Mouse (Mus musculus): Measurements from ENCODE around the gene Spata20.

Spata20 gene

DNA sequence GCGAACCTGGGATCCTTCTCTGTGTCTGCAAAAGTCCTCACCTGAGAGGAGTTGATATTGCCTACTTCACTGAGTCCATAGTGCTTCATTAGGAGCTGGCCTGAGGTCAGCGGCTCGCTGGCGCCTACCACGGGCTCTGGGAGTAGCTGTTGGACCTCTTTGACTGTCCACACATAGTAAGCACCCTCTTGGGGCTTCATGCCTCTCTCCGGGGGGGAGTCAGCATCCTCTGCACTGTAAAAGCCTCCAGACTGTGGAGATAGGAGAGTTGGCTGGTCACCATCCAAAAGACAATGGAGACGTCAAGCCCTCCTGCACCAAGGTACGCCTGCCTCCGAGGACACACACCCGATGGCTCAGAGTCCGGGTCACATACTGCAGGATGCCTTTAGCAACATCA is 3.2 kb downstream of the Spata20 start:
- DNase-seq (ENCODE audit: low read depth, low spot score), result no peak

DNA sequence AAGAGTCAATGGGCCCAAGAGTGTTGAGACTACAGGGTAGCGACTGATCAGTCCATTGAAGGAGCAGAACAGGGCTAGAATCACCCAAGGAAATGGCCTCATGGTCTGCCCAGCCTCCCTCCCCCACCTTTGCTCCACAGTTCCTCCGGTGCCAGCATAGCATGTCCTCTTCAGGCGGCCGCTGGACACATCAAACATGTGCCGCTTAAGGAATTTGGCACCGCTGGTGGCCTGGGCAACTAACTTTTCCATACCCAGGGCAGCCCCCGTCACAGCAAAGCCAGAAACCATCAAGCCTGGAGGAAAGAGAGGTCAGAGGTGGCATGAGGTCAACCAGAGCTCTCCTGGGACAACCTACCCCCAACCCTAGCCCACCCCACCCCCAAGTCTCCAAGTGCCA is 4.0 kb downstream of the Spata20 start:
- no peak for DNase-seq (ENCODE audit: low read depth, low spot score)

DNA sequence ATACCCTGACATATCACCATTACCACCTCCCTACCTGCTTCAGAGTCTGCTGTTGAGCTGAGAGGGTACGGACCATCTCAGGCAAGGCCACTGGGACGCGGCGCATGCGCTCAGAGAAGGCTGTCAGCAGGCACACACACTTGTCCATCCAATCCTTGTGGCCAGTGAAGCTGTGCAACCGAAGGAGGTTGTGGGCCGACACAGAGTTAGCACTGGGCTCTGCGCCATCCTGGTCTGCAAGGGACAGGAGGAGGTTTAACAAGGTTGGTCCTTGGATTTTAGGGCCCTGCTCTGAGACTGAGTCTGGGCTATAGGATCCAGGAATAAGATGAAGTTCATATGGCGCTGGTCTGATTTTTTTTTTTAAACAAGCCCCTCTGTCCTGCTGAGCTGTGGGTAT is 5.6 kb downstream of the Spata20 start:
- no peak for DNase-seq (ENCODE audit: low read depth, low spot score)

DNA sequence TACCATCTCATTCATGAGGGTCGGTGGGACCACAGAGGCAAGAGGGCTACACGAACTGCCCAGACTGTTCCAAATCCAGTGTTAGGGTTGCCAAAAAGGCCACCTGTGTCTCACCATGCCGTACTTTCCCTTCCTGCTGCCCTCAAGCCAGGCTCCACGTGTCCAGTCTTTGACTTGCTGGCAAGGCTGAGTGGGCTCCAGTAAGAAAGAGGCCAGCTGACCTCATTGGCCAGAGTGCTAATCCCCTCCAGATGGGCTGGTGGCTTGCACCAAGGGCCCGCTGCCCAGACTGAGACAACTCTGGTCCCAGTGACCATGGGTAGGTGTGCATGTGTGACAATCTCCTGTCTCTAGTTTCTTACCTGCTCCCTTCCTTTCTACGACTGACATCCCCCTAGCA is 8.3 kb downstream of the Spata20 start:
- DNase-seq (ENCODE audit: low read depth, low spot score), result no peak

DNA sequence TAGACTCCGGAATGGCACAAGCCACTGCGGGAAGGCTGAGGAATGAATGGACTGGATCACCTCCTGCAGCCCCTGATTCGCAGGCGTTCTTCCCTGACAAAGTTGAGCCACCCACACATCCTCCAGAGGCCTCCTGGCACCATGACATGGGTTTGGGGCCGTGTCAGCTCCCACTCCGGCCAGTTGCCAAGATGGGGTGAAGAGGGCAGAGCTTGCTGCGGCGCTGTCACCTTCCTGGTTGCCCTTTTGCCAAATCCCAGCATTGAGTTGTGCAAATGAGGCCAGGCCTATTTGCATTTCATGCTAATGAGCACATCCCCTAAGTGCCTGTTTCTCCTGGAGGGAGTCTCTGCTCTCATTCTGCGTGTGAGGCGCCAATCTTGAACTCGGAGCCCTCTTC is 10.3 kb downstream of the Spata20 start:
- DNase-seq (ENCODE audit: low read depth, low spot score), result no peak

DNA sequence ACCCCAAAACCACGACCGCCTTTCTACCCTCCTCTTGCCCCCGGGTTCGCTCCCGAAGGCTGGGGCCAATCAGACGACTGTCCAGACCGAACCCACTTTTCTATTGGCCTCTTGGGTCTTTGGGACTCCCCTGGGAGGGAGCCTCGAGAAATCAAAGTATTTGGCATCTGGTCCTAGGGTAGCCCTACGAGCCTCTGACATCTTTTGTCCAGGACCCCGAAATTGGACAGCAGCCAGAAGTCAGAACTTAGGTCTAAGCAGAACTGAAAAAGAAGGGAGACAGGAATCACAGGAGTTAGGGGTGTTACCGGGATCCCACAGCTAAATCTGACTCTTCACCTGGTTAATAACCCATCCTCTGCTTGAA is 11.5 kb downstream of the Spata20 start:
- DNase-seq (ENCODE audit: low read depth, low spot score), result no peak

DNA sequence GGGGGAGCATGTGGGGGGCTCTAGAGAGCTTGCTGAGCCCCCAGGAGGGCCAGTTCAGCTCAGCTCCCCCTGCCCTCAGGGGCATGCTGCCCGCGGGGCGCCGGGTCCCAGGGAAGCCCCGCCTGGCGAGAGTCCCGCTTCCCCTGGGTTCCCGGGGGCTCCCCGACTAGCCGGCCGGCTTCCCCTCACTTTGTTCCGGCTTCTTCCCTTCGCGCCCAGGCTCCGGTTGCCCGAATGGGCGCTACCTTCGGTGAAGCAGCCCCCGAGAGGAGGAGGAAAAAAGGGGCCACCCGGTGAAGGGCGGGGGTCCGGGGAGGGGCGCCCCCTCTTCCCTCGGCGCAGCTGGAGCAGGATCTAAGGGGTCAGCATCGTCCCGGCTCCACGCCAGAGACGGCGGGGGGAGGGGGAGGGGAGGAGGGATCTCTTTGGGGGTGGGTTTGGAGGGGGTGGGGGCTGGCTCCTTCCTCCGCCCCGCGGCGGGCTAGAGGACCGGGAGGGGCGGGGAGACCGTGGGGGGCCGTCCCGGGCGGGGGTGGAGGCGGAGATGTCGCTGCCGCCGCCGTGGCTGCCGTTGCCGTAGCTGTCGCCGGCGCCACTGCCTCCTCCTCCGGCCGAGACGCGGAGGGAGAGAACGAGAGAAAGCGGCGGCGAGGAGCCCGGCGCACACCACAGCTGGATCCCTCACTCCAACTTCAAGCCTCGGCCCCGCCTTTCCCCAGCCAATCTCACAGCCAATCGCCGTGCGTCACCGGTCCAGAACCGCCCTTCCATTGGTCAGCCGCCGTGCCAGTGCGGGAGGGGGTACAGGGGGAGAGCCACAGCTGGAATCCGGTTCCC is 12.1 kb downstream of the Spata20 start, which contains the start of gene Cacna1g:
Gene Cacna1g, minus strand, starts transcription at position 492 of the 837 bp plus-strand sequence.
- DNase-seq (ENCODE audit: low read depth, low spot score), result peak; percentile 77

DNA sequence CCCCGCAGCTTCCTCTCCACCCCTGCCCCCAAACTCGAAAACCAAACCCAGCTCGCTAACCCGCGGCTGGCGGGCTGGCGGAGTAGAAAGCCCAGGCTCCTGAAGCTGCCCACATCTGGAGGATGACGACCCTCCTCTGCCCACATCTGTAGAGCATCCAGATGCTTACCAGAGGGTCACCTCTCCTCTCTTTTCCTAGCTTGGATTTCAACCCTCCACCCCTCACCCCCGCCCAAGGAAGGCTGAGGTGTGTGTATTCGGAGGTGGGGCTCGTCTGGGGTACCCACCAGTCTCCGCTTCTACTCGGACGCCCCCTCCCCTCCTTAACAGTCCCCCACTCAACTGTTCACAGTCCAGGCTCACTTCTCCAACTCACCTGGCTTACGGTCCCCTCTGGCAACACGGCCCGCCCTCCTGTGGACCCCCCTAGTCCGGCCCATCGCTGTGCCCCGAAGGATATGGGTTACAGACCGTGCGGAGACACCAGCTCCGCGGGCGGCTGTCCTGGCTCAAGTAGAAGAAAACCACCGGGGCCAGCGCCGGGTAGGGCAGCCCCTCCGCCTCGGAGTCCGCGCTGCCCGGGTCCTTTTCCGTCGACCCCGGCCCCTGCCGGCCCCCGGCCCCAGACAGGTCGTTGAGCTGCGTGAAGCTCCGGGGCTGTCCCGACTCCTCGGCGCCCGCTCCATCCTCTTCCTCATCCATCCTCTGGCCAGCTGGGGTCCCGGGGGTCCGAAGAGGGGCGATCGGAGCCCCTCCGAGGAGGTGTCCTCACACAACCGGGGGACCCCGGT is 12.9 kb downstream of the Spata20 start:
- DNase-seq (ENCODE audit: low read depth, low spot score), result peak; percentile 16

DNA sequence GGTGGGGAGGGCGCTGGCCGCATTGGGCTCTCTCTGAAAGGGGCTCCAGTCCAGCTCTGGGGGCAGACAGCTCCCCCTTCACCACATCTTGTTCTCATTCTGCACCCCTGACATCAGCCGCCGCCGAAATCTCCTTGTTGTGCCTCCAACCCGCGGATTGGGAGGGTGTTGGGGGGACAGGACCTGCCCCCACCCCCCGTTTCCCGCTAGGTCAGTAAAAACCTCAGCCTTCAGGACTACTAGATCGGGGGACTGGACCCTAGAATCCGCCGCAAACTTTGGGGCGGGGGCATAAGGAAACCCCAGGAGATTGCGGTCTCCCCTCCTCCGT is 13.4 kb downstream of the Spata20 start:
- peak; percentile 37 for DNase-seq (ENCODE audit: low read depth, low spot score)

DNA sequence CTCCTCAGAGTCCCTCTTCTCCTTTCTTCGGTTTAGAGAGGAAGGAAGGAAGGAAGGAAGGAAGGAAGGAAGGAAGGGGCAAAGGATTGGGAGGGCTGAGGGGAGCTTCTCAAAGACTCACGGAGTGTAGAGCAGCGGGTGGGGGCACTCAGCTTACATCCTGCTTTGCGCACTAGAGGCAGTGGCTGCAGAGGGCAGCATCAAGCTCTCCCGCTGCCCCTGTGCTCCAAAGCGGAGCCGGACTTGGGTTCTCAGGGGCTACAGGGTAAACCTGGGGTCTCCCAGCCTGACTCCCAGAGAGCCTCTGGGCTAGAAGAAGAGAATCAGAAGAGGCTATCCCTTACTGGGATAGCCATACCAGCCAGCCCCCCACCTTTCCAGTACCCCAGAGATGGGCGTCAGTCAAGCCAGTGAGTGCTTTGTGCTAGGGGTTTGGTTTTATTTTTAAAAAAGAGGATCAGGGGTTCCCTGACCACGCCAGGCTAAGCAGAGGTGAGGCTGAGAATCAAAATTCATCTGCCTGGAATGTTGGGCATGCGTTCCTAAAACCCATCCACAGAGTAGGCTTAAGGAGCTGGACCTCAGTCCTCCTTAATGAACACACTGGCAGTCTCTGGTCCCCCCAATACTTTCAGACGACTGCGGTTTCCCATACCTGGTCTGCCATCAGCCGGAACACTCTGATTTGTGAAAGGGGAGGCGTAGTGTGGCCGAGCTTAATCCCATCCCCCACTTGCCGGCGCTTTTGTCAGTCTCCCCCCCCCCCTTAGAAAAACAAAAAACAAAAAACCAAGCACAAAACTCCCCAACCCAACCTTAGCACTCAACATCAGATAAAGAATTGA is 14.0 kb downstream of the Spata20 start:
- DNase-seq (ENCODE audit: low read depth, low spot score), result peak; percentile 20

DNA sequence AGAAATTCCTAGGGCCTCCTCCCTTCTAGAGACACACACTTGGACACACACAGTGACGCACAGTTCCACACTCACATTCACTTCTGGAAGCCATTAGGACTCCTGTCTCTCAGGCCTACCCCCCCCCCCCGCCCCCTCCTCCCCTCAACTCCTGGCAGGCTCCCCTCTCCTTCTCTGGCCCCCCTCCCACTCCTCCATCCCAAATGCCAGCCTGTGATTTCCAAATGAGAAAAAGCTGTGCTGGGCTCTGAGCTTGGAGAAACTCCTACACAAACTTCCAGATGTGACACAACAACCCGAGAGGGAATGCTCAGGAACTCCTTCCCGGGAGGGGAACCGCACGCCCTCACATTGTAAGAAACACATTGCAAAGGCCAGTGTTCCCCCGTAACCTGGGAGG is 15.6 kb downstream of the Spata20 start:
- DNase-seq (ENCODE audit: low read depth, low spot score), result no peak

DNA sequence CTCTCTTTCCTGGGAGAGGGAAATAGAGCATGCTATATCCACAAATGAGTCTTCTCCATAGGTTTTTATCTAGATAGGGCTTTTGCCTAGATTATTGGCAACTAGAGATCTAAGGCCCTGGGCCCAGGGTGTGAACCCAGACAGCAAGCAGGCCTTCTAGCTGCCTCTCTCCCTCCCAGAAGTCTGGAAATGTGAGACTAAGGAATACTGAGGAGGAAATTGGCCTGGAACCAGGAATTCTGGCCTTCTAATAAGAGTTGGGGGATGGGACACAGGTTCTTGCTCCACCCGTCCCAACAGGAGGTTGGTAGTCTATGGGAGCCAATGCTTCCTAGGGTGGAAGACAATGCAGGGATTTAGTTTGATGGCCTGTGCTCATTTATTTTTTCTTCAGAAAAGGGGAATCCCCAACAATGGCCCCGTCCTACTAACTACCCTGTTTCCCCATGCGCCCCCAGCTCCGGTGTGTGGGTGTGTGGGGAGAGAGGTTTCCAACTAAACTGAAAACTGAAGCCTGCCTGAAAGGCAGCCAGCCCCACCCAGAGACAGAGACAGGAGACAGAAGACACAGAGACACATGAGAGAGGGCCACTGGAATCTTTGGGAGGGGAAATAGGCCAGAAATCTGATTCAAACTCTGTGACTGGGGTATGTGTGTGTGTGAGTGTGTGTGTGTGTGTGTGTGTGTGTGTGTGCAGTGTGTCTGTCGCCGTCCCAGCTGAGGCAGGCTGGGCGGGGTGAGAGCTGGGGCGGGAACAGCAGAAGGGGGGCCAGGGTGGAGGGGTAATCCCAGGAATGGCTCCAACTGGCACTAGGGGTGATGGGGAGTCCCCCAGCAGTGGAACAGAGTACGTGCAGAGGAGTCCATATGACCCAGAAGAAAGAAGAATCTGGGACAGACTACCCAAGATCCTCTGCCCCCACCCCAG is 16.6 kb downstream of the Spata20 start:
- DNase-seq (ENCODE audit: low read depth, low spot score), result no peak

DNA sequence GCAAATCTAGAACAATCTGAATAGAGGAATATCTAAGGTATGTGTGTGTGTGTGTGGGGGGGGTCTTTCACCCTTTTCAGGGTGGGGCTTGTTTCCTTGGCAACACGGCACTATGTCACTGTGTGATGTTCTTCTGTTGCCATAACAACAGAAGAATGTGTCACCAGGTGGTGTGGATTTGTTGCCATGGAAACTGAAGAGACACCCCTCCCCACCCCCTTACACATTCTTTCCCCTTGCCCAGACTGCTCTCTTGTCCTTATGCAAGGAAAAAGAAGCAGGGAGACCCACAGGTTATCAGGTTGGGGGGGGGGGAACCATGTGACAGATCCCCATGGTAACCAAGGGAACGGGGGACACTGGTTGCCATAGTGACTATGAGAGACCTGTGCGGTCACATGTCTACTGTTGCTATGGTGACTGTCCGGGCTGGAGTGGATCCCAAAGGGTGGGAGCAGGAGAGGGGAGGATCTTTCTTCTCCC is 17.4 kb downstream of the Spata20 start:
- DNase-seq (ENCODE audit: low read depth, low spot score), result no peak

DNA sequence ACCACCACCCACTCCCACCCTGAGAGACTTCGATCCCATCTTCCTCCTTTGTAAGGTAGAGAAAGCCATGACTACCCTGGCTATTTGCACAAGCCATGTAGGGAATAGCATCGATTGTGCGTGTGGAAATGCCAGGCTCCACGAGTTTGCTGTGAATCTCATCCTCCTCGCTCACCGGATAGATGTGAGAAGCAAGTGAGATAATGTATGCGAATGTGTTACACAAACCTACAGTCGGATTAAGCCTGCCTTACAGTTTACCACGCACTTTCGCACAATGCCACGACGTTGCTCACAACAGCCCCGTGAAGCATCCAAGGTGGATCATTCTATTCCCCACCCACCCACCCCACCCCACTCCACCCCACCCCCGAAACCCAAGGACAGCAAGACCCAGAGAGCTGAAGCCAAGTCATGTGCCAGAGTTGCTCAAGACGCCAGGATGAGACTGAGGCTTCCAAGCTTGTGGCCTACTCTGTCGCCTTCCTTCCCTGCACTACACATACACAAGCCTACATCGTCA is 19.6 kb downstream of the Spata20 start:
- no peak for DNase-seq (ENCODE audit: low read depth, low spot score)

DNA sequence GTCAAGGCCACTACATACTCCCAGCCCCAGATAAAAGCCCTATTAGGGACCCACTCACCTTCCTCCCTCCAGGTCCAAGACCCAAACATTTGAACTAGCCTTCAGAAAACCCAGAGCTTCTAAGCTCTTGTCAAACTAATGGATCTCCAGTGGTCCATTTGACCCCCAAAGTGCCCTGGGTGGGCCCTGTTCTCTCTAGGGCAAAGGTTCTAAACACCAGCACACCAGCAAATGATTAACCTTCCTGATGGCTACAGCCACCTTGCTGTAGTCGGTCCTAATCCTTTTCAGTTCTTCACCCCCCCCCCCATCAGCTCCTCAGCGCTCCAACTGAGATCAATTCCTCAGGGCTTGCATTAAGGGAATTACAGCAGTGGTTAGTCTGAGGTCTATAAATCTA is 21.8 kb downstream of the Spata20 start:
- DNase-seq (ENCODE audit: low read depth, low spot score), result no peak

DNA sequence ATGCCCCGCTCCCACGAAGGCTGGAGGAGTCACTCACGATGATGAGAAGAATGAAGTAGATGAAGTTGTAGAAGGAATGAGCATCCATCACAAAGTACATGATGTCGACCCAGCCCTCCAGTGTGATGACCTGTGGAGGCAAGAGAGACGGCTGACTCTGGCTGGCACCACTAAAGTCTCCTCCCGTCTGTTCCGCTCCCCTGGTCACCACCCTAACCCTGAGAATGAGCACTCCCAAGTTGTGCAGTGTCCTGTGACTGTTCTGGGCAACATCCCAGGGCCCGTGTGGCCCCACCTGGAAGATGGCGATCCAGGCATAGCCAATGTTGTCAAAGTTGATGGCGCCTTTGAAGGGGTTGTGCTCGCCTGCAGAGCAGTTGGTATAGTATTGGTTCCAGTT is 24.1 kb downstream of the Spata20 start:
- DNase-seq (ENCODE audit: low read depth, low spot score), result no peak

DNA sequence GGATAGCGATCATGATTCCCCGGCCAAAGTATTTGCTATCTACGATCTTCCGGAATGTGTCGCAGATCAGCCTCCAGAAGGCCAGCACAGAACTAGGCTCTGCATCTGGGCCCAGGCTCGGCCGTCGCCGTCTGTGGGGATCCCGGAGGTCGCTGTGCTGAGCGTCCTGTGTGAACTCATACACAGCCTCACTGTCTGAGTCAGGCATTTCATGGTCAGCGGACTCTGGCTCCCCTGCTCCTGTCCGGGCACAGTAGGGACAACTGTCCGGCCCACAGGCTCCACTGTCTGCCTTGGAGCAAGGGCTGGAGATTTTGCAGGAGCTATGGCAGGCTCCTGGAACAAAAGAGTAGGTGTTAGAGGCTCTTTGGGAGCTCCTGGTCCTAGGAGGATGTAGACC is 29.0 kb downstream of the Spata20 start:
- DNase-seq (ENCODE audit: low read depth, low spot score), result no peak

DNA sequence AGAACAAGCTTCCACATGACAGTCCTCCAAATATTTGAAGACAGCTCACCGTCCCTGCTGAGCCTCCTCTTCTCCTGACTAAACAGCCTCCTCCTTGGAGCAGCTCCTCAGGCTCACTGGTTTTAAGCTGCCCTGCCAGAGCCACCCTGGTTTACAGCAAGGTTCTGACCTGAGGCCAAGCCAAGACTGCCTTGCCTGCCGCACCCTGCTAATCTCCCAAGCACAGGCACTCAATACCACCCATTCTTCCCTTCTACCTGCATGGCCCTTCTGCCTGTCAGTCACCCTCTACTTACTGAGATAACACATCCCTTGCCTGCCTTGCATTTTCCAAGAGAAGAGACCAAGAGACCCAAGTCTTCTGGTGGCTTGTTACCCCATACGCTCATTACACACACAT is 29.6 kb downstream of the Spata20 start:
- DNase-seq (ENCODE audit: low read depth, low spot score), result no peak

DNA sequence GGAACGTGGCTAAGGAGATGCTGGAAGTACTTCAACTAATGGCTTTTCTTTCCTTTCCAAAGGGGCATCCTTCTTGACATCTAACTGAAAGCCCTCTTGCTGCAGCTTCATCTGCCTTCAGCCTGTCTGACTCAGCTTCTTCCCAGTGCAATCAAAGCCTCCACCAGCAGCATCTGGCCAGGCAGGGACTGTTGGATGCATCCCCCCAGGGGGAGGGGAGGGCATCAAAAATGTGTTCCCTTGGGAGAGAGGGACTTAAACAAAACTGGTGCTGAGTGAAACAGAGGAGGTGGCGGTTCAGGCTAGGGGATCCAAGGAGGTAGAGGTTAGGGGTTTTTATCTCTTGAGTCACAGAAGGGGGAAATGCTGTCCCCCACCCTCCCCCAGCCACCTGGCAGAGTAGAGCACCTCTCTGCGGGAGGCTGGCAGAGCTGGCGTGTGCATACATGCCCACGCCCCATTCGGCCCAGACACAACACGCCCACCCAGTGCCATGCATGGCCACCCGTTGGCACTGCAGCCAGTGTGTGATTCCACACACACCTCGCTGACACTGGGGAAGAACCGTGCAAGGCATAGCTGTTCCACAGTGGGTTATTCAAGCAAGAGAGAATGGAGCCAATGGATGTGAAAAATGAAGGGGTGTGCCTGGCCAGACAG is 30.7 kb downstream of the Spata20 start:
- DNase-seq (ENCODE audit: low read depth, low spot score), result no peak

DNA sequence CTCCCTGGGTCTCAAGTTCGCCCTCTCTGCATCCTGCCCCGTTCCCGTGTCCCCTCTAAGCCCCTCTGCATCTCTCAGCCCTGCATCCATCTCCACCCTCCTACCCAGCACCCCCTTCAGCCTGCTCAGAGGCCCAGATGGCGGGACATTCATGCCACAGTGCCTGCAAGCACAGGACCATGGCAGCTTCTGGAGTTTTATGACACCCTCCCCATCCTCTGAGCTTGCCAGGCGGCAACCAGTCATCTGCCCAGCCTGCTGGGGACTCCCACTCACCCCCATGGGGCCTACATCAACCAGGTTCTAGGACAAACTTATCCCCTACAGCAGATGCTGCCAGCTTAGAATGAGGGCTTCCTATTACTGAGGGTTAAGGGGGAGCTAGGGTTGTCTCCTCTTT is 31.2 kb downstream of the Spata20 start:
- DNase-seq (ENCODE audit: low read depth, low spot score), result no peak

All from CD4-positive, CD25-positive, alpha-beta regulatory T cell, adult 2 months (primary cell).